Mouse (Mus musculus): Measurements from ENCODE around the gene Olfr8. TPM values are rescaled to one million over a fixed set of nuclear protein-coding genes. Genes with fewer than 3 reads are reported as not detected.
"Not testable (repeated sequence)": the region's sequence is repeated elsewhere in the genome, so short reads cannot be mapped to it uniquely, and the experiment has no call there.

Gene Olfr8
- total RNA-seq (2014; fragmentation: Nextera tagmentation) (not detected in 2 replicates), total RNA-seq (2017) (not detected in 2 replicates)

- ATAC-seq (replicated peaks; ENCODE audit: low FRiP score, low TSS enrichment, poor library complexity, severe bottlenecking): not testable (repeated sequence)
Measured at GRCm38 (mm10) chr10:78950336-78950735, at the start of gene Olfr8. Gene Olfr8 (plus strand): TSS chr10:78950636.

GRCm38 (mm10) chr10:78912871-78913270, 37.6 kb upstream of the Olfr8 start, which contains the start of gene Olfr1354:
Gene Olfr1354 (plus strand): TSS chr10:78913171.
- not testable (repeated sequence) for ATAC-seq (replicated peaks; ENCODE audit: low FRiP score, low TSS enrichment, poor library complexity, severe bottlenecking)

- ATAC-seq (replicated peaks; ENCODE audit: low FRiP score, low TSS enrichment, poor library complexity, severe bottlenecking): not testable (repeated sequence)
Measured at GRCm38 (mm10) chr10:78963009-78963408, 12.6 kb downstream of the Olfr8 start, which contains the start of gene Olfr1353. Gene Olfr1353 (plus strand): TSS chr10:78963309.

- no peak for ATAC-seq (replicated peaks; ENCODE audit: low FRiP score, low TSS enrichment, poor library complexity, severe bottlenecking)
Measured at GRCm38 (mm10) chr10:78980750-78981149, 30.3 kb downstream of the Olfr8 start, which contains the start of gene Olfr1352. Gene Olfr1352 (plus strand): TSS chr10:78981050.

Other genes with a start within 250 kb of the Olfr8 start
- not detected in 2 replicates for gene Casp14, start 232.3 kb upstream of the Olfr8 start, total RNA-seq (2014; fragmentation: Nextera tagmentation)
- not detected in 2 replicates for gene Casp14, start 232.3 kb upstream of the Olfr8 start, total RNA-seq (2017)
- not detected in 2 replicates for gene Ccdc105, start 197.6 kb upstream of the Olfr8 start, total RNA-seq (2014; fragmentation: Nextera tagmentation)
- not detected in 2 replicates for gene Ccdc105, start 197.6 kb upstream of the Olfr8 start, total RNA-seq (2017)
- gene Slc1a6, start 170.1 kb upstream of the Olfr8 start, total RNA-seq (2014; fragmentation: Nextera tagmentation): not detected in 2 replicates
- gene Slc1a6, start 170.1 kb upstream of the Olfr8 start, total RNA-seq (2017): not detected in 2 replicates
- not detected in 2 replicates for gene Olfr1356, start 98.5 kb upstream of the Olfr8 start, total RNA-seq (2014; fragmentation: Nextera tagmentation)
- not detected in 2 replicates for gene Olfr1356, start 98.5 kb upstream of the Olfr8 start, total RNA-seq (2017)
- not detected in 2 replicates for gene Olfr1355, start 75.1 kb upstream of the Olfr8 start, total RNA-seq (2014; fragmentation: Nextera tagmentation)
- not detected in 2 replicates for gene Olfr1355, start 75.1 kb upstream of the Olfr8 start, total RNA-seq (2017)
- not detected in 2 replicates for gene Olfr1354, start 37.5 kb upstream of the Olfr8 start, total RNA-seq (2014; fragmentation: Nextera tagmentation)
- gene Olfr1354, start 37.5 kb upstream of the Olfr8 start, total RNA-seq (2017): not detected in 2 replicates
- not detected in 2 replicates for gene Olfr1353, start 12.7 kb downstream of the Olfr8 start, total RNA-seq (2014; fragmentation: Nextera tagmentation)
- not detected in 2 replicates for gene Olfr1353, start 12.7 kb downstream of the Olfr8 start, total RNA-seq (2017)
- not detected in 2 replicates for gene Olfr1352, start 30.4 kb downstream of the Olfr8 start, total RNA-seq (2014; fragmentation: Nextera tagmentation)
- gene Olfr1352, start 30.4 kb downstream of the Olfr8 start, total RNA-seq (2017): not detected in 2 replicates
- gene Olfr1351, start 61.8 kb downstream of the Olfr8 start, total RNA-seq (2014; fragmentation: Nextera tagmentation): not detected in 2 replicates
- gene Olfr1351, start 61.8 kb downstream of the Olfr8 start, total RNA-seq (2017): not detected in 2 replicates
- gene Olfr57, start 78.1 kb downstream of the Olfr8 start, total RNA-seq (2014; fragmentation: Nextera tagmentation): not detected in 2 replicates
- not detected in 2 replicates for gene Olfr57, start 78.1 kb downstream of the Olfr8 start, total RNA-seq (2017)
- gene 2610008E11Rik, start 147.0 kb downstream of the Olfr8 start, total RNA-seq (2014; fragmentation: Nextera tagmentation): 9.5 and 10.5 TPM in 2 replicates
- gene 2610008E11Rik, start 147.0 kb downstream of the Olfr8 start, total RNA-seq (2017): 8.5 and 18.0 TPM in 2 replicates
- gene Vmn2r80, start 198.1 kb downstream of the Olfr8 start, total RNA-seq (2014; fragmentation: Nextera tagmentation): not detected in 2 replicates
- not detected in 2 replicates for gene Vmn2r80, start 198.1 kb downstream of the Olfr8 start, total RNA-seq (2017)

All from megakaryocyte-erythroid progenitor cell, adult 5-6 weeks (primary cell).